Mouse (Mus musculus): ENCODE results near the gene 1700012B07Rik.

DNA sequence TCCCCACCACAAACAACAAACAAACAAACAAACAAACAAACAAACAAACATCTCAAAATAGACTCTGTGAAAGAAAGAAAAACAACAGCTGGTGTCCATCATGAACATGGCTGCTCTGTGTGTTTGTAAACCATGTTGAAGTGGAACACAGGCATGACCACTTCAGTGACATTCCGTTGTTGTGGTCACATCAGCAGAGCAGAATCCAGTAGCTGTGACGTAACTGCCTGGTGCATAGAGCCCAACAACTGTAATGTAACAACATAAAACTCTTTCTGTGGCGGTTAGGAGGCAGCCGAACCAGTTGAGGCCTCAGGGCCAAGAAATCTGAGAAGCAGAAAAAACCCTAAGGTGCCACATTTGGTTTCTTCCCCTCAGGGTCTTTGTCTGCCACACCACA, 17.8 kb upstream of the 1700012B07Rik start:
- no peak for TF ChIP-seq CTCF (IDR thresholded peaks at IDR 0.05; ENCODE audit: low read depth)
- TF ChIP-seq EP300 (IDR thresholded peaks at IDR 0.05; ENCODE audit: low read depth), result no peak

Data from liver, postnatal 0 days (tissue).